Mouse (Mus musculus) cerebellum, adult 11 months (tissue): Measurements from ENCODE around the gene Gramd1b.

Experiments
- DNase-seq: peaks from one replicate; pipeline ENCODE4 v3.0.0; 2022

Gene Gramd1b

DNA sequence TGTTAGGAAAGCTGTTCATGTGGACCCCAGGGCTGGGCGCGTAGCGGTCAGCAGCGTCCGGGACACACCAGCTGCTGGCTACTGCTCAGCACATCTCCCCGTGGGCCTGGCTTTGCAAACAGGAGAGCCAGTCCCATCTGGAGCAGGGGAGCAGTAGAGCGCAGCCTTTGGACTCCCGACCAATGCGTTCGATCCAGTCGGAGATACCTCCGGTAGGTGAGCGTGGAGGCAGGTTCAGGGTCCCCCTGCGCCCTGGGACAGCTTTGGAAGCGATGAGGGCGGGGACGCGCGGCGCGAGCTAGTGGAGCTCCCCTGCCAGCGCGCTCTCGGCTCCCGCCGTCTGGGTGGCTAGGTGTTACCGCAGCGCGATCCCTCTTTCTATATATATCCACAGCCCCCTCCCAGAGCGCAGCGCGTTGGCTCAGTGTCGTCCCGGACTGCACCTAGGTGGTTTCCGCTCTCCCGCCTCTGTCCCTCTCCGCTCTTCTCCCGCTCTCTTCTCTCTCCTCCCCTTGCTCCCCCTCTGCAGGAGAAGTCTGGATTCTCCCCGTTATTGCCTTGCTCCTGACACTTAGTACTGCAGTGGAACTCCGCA is at the start of gene Gramd1b:
Gramd1b (minus strand) TSS at position 357 of the 595 bp plus-strand sequence.
- peak; percentile 64 for DNase-seq

DNA sequence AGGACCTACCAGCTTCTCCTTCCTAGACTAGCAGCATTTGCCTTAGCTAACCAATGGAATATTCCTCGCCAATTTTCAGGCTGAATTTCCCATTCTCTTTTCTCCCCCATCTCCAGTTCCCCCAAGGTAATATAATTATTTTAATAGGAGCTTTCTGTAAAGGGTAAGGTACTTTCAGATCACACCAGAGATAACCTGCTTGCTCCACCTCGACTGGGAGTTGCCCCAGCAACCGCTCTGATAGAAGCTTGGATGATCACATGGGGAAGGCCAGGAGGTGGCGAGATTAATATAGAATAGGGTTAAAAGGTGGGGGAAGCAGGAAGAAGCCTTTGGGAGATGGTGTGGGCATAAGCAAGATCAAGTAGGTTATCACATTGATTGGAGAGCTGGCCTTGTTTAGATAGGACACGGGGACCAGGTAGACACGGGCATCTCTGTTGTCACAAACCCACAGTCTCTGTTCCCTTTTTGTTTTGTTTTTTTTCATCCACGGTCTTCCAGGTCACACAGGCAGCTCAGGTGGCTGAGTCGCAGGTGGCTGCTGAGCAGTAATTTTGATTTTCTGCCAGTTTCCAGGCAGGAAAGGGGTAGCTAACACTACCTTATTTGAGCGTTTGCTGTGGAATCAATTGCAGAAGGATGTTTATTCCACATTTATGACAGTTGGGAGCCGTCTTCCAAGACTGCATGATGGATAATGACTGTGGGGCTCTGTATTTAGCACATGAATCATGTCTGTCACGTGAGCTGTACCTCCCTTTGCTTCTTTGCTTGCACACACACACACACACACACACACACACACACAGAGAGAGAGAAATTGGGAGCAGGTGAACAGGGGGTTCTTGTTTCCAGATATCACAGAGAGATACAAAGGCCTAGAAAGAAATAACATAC is 47.8 kb upstream of the Gramd1b start:
- DNase-seq = no peak

DNA sequence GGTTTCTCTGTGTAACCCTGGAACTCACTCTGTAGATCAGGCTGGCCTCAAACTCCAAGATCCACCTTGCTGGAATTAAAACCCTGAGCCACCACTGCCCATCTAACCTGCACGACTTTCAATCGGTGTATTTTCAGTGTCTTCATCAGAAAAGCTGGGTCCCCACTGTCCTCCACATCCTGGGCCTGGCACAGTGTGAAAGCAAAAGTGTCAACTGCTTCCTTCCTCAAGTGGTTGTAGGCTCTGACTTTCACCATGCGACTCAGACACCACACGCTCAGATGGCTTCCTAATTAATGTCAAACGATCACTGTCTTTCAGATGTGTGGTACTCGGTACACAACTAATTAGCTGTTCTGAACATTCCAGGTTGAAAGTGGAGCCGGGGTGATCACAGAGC is 45.9 kb upstream of the Gramd1b start:
- DNase-seq = no peak

DNA sequence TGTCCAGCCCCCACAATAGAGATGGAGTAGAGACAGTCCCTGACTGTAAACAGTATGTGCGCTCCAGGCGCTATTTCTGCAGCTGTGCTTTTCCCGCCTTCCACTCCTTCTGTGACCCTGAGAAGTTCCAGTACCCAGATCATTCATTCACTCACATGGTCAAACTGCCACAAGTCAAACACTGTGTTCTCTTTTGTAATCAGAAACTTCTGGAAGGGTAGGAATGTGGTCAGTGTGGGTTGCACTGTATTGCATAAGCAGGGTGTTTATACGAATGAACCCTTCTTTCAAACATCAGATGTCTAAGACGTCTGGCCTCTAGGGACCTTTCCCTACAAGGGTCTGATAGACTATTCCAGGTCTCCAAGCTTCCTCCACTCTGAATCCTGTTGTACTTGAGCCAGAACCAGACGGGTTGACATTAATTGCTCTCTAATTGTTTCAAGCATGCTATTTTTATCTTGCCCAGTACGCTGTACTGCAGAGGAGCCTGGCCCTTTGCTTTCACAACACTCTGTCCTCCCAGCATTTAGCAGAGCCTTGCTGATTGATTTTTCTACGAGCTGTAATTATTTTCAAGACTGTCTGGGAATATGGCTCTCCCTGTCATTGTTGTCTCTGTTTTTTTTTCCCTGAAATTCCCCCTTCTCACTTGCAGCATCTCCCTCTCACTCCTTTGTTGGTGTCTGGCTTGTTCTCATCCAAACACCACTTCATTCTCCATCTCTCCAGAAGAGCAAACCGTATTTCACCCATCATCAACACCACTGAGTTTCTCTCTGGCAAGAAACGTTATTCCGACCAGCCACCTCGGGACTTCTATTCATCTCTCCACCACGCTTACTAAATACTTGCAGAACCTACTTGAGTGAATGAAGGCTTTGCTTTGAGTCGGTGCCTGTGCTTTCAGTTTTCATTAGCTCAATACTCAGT is 44.1 kb upstream of the Gramd1b start:
- no peak for DNase-seq

DNA sequence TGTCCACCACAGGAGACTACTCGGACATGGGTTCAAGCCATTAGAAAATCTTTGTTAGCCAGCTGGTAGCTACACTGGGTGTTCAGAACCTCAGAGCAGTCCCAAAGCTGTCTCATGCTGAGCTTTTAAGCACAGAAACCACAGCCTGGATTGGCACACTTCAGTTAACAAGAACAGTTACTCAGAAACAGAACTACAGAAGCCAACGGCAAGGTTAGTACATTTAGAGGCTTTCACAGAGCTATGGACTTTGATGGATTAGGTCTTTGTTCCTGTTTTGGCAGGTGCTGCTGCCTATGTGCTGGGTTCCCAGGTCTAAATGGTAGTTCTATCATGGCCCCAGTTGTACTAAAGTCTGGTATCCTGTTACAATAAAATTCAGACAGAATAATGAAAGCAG is 40.1 kb upstream of the Gramd1b start:
- DNase-seq = no peak

- DNase-seq = no peak
Observed at GRCm38 (mm10) chr9:40568070-40568469, 36.9 kb upstream of the Gramd1b start.

GRCm38 (mm10) chr9:40563750-40564149 is 32.6 kb upstream of the Gramd1b start:
- no peak for DNase-seq

- no peak for DNase-seq
Observed at GRCm38 (mm10) chr9:40559646-40560045, 28.5 kb upstream of the Gramd1b start.

GRCm38 (mm10) chr9:40557796-40558195 is 26.6 kb upstream of the Gramd1b start:
- DNase-seq = no peak

DNA sequence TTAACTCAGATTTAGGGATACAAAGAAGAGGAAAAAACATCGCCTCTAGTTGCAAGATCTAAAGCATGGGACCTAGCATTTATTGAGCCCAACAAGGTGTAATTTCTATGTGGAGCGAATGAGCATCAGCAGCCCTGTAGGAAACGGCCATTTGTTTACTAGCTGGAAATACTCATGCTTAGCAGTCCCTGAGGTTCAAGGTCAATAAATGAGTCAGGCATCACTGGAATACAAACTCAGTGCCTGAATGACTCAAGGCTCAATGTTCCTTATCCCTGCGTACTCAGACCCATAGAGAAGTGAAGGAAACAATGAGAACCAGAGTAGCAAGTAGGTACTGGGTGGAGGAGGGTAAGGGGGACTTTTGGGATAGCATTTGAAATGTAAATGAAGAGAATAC is 25.2 kb upstream of the Gramd1b start:
- DNase-seq = no peak

GRCm38 (mm10) chr9:40555243-40555642 is 24.1 kb upstream of the Gramd1b start:
- DNase-seq = no peak

- no peak for DNase-seq
Observed at GRCm38 (mm10) chr9:40547876-40548275, 16.7 kb upstream of the Gramd1b start.

GRCm38 (mm10) chr9:40545193-40545592 is 14.0 kb upstream of the Gramd1b start:
- DNase-seq = no peak

DNA sequence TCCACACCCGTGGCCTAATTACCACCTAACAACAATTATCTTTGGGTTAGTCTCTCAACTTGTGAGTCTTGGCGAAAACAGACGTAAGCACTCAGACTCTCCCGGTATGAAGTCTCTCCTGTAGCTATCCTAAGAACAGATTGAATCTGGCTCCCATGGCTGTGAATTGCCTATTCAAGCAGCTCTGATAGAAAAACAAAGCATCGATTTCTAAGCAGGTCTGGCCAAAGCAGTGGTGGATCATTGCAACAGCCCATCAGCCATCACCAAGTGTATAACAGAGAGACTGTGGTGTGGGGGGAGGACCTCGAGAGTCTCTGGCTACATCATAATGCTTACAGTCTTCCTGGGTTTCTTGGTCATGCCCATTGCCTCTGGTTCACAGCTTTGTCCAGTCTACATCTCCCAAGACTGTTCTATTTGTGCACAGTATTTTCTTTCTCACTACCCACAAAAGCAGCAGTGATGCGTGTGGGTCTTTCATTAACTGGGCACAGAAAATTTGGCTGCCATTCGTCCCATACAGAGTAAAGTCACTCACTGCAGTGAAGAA is 8.5 kb upstream of the Gramd1b start:
- DNase-seq = no peak

- peak; percentile 98 for DNase-seq
Observed at GRCm38 (mm10) chr9:40537708-40538105, 6.5 kb upstream of the Gramd1b start.

DNA sequence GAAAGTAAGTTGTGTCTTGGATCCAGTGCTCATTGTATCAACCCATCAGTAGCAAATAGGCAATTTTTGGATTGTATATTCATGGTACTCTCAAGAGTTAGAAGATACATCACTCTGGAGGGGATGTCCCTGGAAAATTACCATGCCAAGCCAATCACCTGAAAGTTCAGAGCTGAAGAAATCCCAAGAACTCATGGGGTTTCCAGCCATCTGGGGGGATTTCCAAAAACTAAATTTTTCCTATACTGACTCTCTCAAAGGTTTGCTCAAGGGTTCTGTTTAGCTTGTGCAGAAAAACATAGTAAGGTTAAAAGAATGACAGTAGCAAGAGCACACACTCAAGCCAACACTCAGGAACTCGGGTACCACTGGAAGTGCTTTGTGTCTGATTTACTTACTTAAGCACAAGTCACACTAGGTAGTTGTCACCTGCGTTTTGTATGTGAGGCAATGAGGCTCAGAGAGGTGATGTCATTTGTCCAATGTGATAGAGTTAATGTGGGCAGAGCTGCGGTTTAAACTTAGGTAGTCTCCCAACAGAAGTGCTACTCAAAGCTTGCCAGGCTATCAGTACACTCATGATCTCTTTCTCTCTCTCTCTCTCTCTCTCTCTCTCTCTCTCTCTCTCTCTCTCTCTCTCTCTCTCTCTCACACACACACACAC is 6.0 kb upstream of the Gramd1b start:
- no peak for DNase-seq

GRCm38 (mm10) chr9:40530536-40530935 is 647 bp downstream of the Gramd1b start:
- DNase-seq = no peak

GRCm38 (mm10) chr9:40528733-40529132 is 2.5 kb downstream of the Gramd1b start:
- no peak for DNase-seq

- no peak for DNase-seq
Observed at GRCm38 (mm10) chr9:40526928-40527327, 4.3 kb downstream of the Gramd1b start.

DNA sequence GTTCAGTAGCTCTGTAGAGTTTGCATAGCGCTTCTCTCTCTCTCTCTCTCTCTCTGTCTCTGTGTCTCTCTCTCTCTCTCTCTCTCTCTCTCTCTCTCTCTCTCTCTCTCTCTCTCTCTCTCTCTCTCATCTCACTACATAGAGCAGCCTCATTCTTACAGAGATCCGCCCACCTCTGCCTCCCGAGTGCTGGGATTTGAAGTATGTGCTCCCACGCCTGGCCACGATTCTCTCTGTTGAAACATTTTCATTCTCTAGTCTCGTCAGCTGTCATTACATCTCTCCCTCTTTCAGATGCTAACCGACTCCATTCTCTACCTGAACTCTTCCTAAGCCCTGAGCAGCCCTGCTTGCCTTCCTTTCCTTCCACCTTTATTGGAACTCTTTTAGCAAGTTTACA is 9.0 kb downstream of the Gramd1b start:
- no peak for DNase-seq

- DNase-seq = no peak
Observed at GRCm38 (mm10) chr9:40521097-40521496, 10.1 kb downstream of the Gramd1b start.

- no peak for DNase-seq
Observed at GRCm38 (mm10) chr9:40519294-40519693, 11.9 kb downstream of the Gramd1b start.
